Mouse (Mus musculus): Measurements from ENCODE around the gene Zfp605. TPM values are rescaled to one million over a fixed set of nuclear protein-coding genes. Genes with fewer than 3 reads are reported as not detected.

Gene Zfp605
- polyA plus RNA-seq, 1 experiment from 2014 or later, result 15.3 TPM

Other genes with a start within 250 kb of the Zfp605 start
- gene Gm15446, start 186.7 kb upstream of the Zfp605 start, polyA plus RNA-seq (2015; fragmentation: Nextera tagmentation; extraction: Ambion mirVana), result 0.28 and 0.44 TPM in 2 replicates
- gene Zfp932, start 113.6 kb upstream of the Zfp605 start, polyA plus RNA-seq (2015; fragmentation: Nextera tagmentation; extraction: Ambion mirVana), result 22.9 and 25.1 TPM in 2 replicates
- 4.7 and 8.9 TPM in 2 replicates for gene Gm17655, start 37.6 kb upstream of the Zfp605 start, polyA plus RNA-seq (2015; fragmentation: Nextera tagmentation; extraction: Ambion mirVana)
- 0.88 and 1.0 TPM in 2 replicates for gene Gm35315, start 15.7 kb upstream of the Zfp605 start, polyA plus RNA-seq (2015; fragmentation: Nextera tagmentation; extraction: Ambion mirVana)
- gene Plcxd1, start 10.1 kb upstream of the Zfp605 start, polyA plus RNA-seq (2015; fragmentation: Nextera tagmentation; extraction: Ambion mirVana), result 8.0 and 9.2 TPM in 2 replicates
- gene Gtpbp6, start 1.9 kb upstream of the Zfp605 start, polyA plus RNA-seq (2015; fragmentation: Nextera tagmentation; extraction: Ambion mirVana), result 61.5 and 69.2 TPM in 2 replicates
- 81.7 and 86.8 TPM in 2 replicates for gene Chfr, start 25.8 kb downstream of the Zfp605 start, polyA plus RNA-seq (2015; fragmentation: Nextera tagmentation; extraction: Ambion mirVana)
- gene Golga3, start 66.6 kb downstream of the Zfp605 start, polyA plus RNA-seq (2015; fragmentation: Nextera tagmentation; extraction: Ambion mirVana), result 24.7 and 25.7 TPM in 2 replicates
- 18.7 and 24.1 TPM in 2 replicates for gene Ankle2, start 120.9 kb downstream of the Zfp605 start, polyA plus RNA-seq (2015; fragmentation: Nextera tagmentation; extraction: Ambion mirVana)
- 105 and 107 TPM in 2 replicates for gene Pgam5, start 159.8 kb downstream of the Zfp605 start, polyA plus RNA-seq (2015; fragmentation: Nextera tagmentation; extraction: Ambion mirVana)
- 11.5 and 12.2 TPM in 2 replicates for gene Pxmp2, start 176.1 kb downstream of the Zfp605 start, polyA plus RNA-seq (2015; fragmentation: Nextera tagmentation; extraction: Ambion mirVana)
- 5.1 and 7.4 TPM in 2 replicates for gene Pole, start 176.2 kb downstream of the Zfp605 start, polyA plus RNA-seq (2015; fragmentation: Nextera tagmentation; extraction: Ambion mirVana)
- 12.5 and 14.1 TPM in 2 replicates for gene P2rx2, start 233.1 kb downstream of the Zfp605 start, polyA plus RNA-seq (2015; fragmentation: Nextera tagmentation; extraction: Ambion mirVana)
- not detected in 2 replicates for gene Lrcol1, start 234.6 kb downstream of the Zfp605 start, polyA plus RNA-seq (2015; fragmentation: Nextera tagmentation; extraction: Ambion mirVana)